Mouse (Mus musculus) gastrocnemius, adult 2 months (tissue): ENCODE measurements around the gene Hdac9. TPM values are rescaled to one million over a fixed set of nuclear protein-coding genes. Genes with fewer than 3 reads are reported as not detected.

Experiments
- DNase-seq: peaks from one replicate; pipeline ENCODE4 v3.0.0; 2022
- H3K27ac ChIP-seq: fragments of 200-600 bp; 2 replicates; pipeline ENCODE4 v1.8.1; 2022; ENCODE audit warnings: mild to moderate bottlenecking
- H3K4me3 ChIP-seq: fragments of 200-600 bp; 2 replicates; pipeline ENCODE4 v1.8.1; 2022; ENCODE audit warnings: mild to moderate bottlenecking, moderate library complexity
- CTCF ChIP-seq: fragments of 200-600 bp; IDR thresholded peaks from 2 replicates; pipeline ENCODE4 v1.8.1; 2022; ENCODE audit warnings: antibody characterized with exemption, mild to moderate bottlenecking, moderate library complexity
- intact Hi-C: fragments of 180-260 bp; cut with DNase I; formaldehyde crosslinking; loops from one replicate; pipeline ENCODE4 v1.15.1; 2025
- total RNA-seq, 2 experiments: library from RNA; stranded (reverse); gene quantifications; 2 replicates each; pipeline ENCODE4 v1.2.3; 2021

Gene Hdac9
- total RNA-seq, 2 experiments from 2014 or later: 3.4 to 13.2 TPM

DNA sequence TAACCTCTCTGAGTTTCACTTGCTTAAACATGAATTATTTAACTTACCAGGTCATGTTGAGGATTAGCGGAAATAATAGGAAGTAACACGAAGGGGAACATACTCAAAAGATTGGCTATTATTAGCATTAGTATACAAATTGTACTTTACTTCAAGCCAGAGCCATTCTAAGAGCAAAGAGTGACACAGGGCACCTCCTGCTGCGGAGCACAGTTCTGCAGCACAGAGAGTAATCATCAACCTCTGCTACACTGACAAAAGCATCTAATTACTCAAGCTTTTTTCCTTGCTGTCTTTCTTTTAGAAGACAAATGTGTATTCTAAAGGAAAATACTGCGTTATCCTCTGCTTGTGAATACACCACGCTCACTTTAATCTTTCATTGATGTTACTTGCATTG, 79.6 kb downstream of the Hdac9 start:
- Histone ChIP-seq H3K27ac (no peak overlapping the region), H3K4me3 (no peak overlapping the region)
- DNase-seq: no peak
- intact Hi-C loops: no loop called here
- TF ChIP-seq CTCF: no peak

DNA sequence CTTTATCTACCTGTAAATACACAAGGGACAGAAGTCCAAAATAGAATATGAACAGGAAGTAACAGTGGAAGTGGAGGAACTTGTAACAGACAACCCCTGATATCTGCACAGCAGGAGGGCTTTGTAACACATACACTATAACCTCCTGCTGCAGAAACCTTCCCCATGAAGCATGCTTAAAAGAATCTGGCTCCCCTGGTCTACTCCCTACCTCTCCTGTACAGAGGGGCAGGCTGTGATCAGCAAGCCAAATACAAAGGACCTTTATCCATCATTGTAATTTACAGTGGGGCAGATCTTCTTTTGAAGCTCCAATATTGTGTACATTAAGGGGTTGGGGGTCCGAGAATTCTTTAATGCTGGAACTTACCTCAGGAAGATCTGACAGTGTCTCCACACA, 80.0 kb downstream of the Hdac9 start:
- TF ChIP-seq CTCF: no peak
- intact Hi-C loops: no loop called here
- no peak overlapping the region for H3K4me3 ChIP-seq
- DNase-seq: no peak
- H3K27ac ChIP-seq: no peak overlapping the region

GRCm38 (mm10) chr12:34836085-34836484, 80.8 kb downstream of the Hdac9 start:
- intact Hi-C loops: no loop called here
- H3K27ac ChIP-seq: no peak overlapping the region
- DNase-seq: no peak
- no peak for TF ChIP-seq CTCF
- no peak overlapping the region for H3K4me3 ChIP-seq

DNA sequence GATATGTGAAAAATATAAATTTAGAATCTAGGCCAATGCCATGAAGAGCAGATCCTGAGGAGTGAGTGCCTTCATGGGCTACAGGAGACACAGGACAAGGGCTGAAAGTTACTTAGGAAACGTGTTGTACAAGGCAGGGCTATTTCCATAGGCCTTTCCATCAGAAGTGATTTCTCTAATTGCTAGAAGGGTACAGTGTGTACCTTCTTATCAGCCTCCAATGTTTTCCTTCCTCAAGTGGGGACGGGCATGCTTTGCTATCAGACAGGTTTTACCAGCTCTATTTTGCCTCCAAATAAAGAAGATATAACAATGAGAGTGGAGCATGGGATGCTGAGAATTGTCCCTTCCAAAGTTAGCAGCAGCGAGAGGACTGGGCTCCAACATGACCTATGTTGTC, 81.4 kb downstream of the Hdac9 start:
- TF ChIP-seq CTCF: no peak
- no peak overlapping the region for H3K27ac ChIP-seq
- no peak overlapping the region for H3K4me3 ChIP-seq
- intact Hi-C loops: no loop called here
- DNase-seq: no peak

GRCm38 (mm10) chr12:34828684-34829083, 88.2 kb downstream of the Hdac9 start:
- intact Hi-C loops: no loop called here
- no peak for TF ChIP-seq CTCF
- no peak for DNase-seq
- Histone ChIP-seq H3K27ac (no peak overlapping the region), H3K4me3 (no peak overlapping the region)

GRCm38 (mm10) chr12:34826931-34827330, 90.0 kb downstream of the Hdac9 start:
- Histone ChIP-seq H3K27ac (peak overlapping the region; percentile 43; the same call in 1 of the 2 replicates), H3K4me3 (no peak overlapping the region)
- no peak for TF ChIP-seq CTCF
- DNase-seq: no peak
- intact Hi-C loops: no loop called here

DNA sequence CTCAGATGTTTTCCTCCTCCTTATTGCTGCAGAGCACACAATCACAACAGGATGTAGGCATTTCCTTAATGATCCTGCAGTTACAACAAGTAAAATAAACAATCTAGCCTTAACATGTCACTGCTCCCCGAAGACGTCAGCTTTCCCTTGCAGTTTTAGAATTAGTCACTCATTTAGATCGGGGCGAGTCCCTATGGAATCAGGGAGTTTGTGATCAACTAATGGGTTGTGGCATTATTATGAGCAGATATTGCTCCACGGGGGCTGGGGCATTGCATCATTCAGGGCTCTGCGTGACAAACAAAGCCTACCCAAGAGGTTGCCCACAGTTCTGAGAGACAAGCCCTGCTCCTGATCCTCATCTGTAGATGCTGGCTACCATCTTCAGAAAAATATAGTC, 96.7 kb downstream of the Hdac9 start:
- no peak overlapping the region for H3K4me3 ChIP-seq
- intact Hi-C loops: no loop called here
- no peak for DNase-seq
- no peak overlapping the region for H3K27ac ChIP-seq
- no peak for TF ChIP-seq CTCF

DNA sequence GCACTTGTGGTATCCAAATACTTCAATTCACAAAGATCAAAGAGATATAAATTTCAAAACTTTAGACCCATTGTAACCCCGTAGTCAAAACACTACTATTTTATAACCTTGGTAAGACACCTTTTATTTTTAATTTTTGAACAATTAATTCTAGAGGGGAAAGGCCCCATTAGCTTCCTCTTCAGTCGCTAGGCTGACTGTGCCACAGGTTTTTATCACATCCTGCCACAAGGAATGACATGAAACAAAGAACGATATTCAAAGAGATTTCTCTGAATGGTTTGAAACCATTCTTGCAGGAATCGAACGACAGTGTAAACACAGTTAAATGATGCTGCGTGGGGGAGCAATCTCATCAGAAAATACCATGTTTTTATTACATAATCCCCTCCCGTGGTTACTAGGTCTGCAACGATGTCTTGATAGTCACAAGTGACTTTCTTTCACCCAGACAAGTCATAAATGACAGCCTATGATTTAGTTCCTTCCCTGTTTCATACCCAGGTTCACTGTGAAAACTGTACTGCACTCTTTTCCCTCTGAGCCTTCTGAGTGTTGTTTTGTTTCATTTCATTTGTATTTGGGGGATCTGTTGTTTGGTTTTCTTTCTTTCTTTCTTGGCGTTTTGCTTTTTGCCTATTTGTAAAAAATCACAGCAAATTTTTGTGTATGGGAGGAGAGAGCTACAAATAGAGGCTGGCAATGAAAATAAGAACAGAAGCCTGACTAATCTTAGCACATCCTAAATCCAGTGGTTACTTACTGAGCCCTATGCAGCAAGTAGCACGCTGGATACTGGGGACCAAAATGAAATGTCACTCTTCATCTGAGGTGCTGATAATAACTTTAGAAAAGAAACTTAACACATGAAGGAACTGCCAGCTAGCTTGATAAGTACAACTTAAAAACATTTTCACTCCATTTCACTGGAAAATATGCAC, 105.0 kb downstream of the Hdac9 start:
- intact Hi-C loops: no loop called here
- H3K4me3 ChIP-seq: no peak overlapping the region

GRCm38 (mm10) chr12:34810221-34810620, 106.7 kb downstream of the Hdac9 start:
- intact Hi-C loops: no loop called here
- no peak overlapping the region for H3K27ac ChIP-seq
- no peak for DNase-seq
- no peak overlapping the region for H3K4me3 ChIP-seq
- no peak for TF ChIP-seq CTCF

More for the DNA sequence above, 105.0 kb downstream of the Hdac9 start:
- no peak overlapping the region for H3K27ac ChIP-seq
- no peak for DNase-seq
- TF ChIP-seq CTCF: no peak

DNA sequence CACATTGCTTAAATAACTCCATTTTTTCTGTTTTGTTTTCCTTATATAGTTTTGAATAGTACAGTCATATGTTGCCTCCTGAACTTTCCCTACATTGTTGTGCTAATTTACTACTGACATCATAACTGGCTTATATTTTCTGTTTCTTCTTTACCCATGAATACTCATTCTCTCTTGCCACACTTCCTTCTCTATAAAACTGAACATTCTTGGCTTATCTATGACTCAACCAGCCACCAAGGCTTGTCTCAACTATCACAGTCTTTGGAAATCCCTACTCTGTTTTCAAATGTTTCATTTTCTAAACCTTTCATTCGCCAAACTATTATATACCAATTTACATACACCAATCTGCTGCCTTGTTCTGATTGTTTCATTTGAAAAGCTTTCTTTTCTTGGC, 108.7 kb downstream of the Hdac9 start:
- TF ChIP-seq CTCF: no peak
- Histone ChIP-seq H3K4me3 (no peak overlapping the region), H3K27ac (no peak overlapping the region)
- intact Hi-C loops: no loop called here
- no peak for DNase-seq

DNA sequence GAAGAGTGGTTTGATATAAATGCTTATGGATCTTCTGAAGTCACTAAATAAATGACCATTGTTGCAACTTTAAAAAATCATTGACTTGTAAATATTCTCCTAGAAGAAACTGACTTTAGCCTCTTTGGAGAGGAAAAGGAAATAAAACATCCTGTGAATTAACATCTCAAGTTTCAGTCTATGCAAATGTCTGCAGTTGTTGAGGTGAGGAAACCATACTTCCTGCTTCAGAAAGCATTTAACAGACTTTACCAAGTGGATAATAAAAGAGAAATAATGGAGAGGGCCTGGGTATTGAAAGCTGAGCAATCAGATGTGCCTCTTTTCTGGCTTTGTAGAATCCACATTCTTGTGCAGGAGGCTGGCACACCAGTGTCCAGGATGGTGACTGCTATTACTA, 110.4 kb downstream of the Hdac9 start:
- Histone ChIP-seq H3K4me3 (no peak overlapping the region), H3K27ac (no peak overlapping the region)
- intact Hi-C loops: no loop called here
- DNase-seq: no peak
- TF ChIP-seq CTCF: no peak

DNA sequence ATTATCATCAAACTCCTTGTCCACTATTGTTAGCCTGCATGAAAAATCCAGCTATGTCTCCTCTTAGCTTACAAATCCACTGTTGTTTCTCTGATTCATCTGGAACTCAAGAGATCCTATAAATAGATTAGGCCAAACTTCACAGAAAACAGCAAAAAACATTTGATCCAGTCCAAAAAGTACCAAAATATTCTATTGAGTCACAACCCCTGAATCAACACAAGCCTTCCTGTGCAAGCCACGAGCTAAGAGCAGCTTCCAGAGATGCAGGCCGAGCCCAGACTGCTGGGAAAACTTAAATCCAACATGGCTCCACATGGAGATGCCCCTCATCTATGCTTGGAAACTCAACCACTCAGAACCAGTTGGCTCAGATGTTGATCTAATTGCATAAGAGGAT, 113.2 kb downstream of the Hdac9 start:
- TF ChIP-seq CTCF: no peak
- no peak overlapping the region for H3K27ac ChIP-seq
- no peak for DNase-seq
- H3K4me3 ChIP-seq: no peak overlapping the region
- intact Hi-C loops: no loop called here

DNA sequence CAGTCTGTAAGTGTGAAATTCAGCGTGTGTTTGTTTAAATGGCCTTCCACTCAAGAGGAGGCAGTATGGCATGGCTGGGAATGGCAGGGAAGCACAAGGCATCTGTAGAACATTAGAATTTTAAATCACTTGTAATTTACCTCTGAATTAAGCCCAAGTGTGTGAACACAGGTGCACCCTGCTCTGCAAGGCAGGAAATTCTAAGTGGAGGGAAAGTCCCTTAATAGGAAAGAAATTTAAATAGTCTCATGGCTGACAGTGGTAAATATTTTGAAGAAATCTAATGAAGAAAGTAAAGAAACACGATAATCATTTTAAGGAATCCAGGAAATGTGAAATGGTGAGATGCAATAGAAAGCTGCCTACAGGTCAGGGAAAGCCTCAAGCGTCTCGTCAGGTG, 114.6 kb downstream of the Hdac9 start:
- no peak for DNase-seq
- no peak overlapping the region for H3K4me3 ChIP-seq
- intact Hi-C loops: no loop called here
- TF ChIP-seq CTCF: no peak
- H3K27ac ChIP-seq: no peak overlapping the region

DNA sequence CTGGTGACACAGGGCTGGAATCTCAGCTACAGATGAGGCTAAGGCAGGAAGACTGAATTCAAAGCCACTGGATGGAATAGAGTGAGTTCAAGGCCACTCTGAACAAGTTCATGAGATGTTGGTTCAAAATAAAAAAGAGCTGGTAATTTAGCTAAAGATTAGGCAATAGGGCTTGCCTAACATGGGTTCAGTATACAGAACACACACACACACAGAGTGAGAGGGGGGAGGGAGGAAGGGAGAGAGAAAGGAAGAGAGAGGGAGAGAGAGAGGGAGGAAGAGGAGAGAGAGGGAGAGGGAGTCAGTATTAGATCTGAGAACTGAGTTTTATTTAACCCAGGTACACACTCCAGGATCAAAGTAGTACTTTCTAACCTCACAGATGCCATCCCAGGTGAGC, 115.1 kb downstream of the Hdac9 start:
- intact Hi-C loops: no loop called here
- Histone ChIP-seq H3K4me3 (no peak overlapping the region), H3K27ac (no peak overlapping the region)
- no peak for DNase-seq
- TF ChIP-seq CTCF: no peak
